Mouse (Mus musculus) heart, adult 18-20 months (tissue): Measurements from ENCODE around the gene Pecam1. TPM values are rescaled to one million over a fixed set of nuclear protein-coding genes. Genes with fewer than 3 reads are reported as not detected.
"Not testable (repeated sequence)": the region's sequence is repeated elsewhere in the genome, so short reads cannot be mapped to it uniquely, and the experiment has no call there.

ENCODE experiments used
- DNase-seq, 2 experiments: peaks; one replicate each; pipeline ENCODE4 v3.0.0; 2021 to 2022; ENCODE audit warnings: mixed read lengths in 1 of 2
- long read RNA-seq, 2 experiments: library from polyadenylated mRNA; stranded (forward); transcript quantifications; one replicate each; pipeline ENCODE4 v2.0.0; 2021
- total RNA-seq, 2 experiments: library from RNA; stranded (reverse); gene quantifications; 2 replicates each; pipeline ENCODE4 v1.2.3; 2021

Pecam1 gene
- 100 to 1,000 TPM in 1 of 2 experiments, 10 to 100 TPM in 1; 91.5 to 105 TPM for total RNA-seq
- long read RNA-seq, experiment 1, transcript Pecam1-203 (14 exons, 3,233 nt) = minor isoform, 8 of 40 reads
- long read RNA-seq, experiment 1, transcript Pecam1-204 (16 exons, 3,441 nt) = major isoform, 11 of 40 reads
- long read RNA-seq, experiment 1, partial matches to known transcripts = 7 of 40 reads
- long read RNA-seq, experiment 1, other reads (novel, unspliced or antisense) = 10 of 40 reads
- long read RNA-seq, experiment 2, partial matches to known transcripts = 2 of 22 reads
- long read RNA-seq, experiment 2, other reads (novel, unspliced or antisense) = 10 of 22 reads

DNA sequence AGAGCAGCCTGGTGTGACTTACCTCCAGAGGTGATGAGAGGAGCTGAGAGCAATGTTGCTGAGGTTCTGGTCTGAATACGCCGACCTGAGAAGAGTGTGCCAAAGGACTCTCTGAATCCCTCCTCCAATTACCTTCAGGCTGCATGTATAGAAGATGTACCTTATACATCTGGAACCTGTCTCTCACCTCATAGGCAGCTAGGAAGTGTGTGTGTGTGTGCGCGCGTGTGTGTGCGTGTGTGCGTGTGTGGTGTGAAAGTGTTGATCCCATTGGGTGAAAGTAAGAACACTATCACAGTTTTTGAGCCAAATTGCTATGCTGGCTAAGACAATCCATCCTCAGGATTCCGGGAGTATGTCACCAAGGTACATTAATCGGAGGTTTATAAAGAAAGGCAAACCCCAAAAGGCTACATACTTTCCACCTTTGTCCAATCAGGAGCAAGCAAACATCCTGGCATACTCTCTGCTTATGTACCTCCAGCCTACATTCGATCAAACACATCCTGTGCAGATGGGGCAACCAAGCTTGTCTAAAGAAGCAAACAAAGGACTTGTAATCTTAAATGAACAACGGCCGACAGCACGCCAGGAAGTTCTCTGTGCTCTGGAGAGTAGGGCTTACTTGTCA is at the start of gene Pecam1:
Gene Pecam1 (minus strand): TSS at position 508 of the 631 bp plus-strand sequence.
- DNase-seq = no peak

DNA sequence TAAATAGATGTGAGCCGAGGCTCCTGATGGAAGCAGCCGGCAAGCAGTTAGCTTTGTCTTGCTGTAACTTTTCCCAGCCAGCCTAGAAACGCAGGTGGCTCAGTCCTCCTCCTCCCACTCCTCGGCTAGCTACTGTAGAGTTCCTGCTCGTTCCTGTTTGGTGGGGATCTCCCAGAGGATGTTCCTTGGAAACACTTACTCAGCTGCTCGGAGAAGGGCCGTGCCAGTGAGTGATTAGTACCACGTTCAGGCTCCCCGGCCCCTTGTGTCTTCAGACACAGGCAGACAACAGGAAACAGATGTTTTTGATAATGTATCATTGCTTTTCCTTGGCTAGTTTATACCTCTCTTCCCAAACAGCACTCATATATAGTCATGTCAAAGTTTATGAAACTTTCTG is 45.3 kb upstream of the Pecam1 start:
- DNase-seq = no peak

DNA sequence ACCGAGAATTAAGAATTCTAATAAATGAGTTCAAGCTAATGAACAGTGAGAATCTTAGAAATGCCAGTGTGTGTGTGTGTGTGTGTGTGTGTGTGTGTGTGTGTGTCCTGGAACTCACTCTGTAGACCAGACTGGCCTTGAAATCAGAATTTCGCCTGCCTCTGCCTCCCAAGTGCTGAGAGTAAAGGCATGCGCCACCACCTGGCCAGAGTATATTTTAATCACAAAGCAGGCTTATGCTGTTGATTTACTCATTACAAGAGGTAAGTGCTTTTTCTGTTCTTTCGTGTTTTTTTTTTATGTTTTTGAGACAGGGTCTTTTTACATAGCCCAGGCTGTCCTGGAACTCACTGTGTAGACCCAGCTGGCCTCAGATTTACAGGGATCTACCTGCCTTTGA is 43.4 kb upstream of the Pecam1 start:
- DNase-seq = no peak

DNA sequence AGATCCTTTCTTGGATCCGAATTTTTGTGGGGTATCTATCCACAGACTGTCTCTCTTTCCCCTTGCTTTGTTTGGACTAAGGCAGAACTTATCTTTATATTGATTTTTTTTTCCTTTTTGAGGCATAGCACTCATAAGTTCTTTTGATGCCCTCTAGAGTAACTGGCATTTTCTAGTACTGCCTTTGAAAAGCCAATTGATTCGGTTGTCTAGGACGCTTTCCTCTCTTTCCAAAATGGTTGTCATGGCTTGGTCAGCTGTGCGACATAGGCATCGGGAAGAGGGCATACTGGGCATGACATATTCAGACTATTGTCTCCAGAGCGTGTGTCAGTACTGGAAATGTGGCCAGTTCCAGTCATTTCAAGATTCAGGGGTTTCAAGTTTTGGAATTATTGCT is 39.2 kb upstream of the Pecam1 start:
- DNase-seq = no peak

DNA sequence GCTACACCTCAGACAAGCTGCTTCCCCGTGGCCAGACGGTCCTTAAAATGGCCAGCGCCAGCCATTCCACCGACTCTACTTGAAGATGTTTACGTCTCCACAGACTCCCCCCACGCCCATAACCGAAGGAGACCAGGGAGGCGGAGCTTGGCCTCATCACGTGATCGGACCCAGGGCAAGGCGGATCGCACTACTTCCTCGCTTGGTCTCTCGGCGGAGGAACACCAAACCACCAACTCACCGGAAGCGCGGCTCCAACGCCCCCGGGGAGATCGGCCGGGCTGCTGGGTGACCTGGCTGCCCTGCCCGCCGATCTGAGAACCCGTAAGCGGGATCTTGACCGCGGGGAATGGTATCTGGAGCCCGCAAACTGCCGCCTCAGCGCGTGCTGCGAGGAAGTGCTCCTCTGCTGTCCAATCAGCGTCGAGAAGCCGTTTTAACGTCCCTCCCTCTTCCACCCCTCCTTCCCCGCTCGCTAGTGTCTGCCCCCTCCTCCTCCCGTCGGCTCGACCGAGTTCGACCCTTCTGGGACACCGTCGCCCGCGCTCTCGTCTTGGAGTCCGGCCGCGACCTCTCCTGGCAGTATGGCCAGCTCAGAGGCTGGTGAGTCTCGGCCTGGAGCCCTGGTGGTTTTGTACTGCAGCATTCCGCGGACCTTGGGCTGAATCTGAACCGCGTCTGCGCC is 38.5 kb upstream of the Pecam1 start, which contains the start of the genes Ddx5 and Cep95:
Gene Ddx5 (minus strand): TSS at position 411 of the 685 bp plus-strand sequence.
Gene Cep95 (plus strand): TSS at position 478 of the 685 bp plus-strand sequence.
- peak; percentile 94 to 98 for DNase-seq

DNA sequence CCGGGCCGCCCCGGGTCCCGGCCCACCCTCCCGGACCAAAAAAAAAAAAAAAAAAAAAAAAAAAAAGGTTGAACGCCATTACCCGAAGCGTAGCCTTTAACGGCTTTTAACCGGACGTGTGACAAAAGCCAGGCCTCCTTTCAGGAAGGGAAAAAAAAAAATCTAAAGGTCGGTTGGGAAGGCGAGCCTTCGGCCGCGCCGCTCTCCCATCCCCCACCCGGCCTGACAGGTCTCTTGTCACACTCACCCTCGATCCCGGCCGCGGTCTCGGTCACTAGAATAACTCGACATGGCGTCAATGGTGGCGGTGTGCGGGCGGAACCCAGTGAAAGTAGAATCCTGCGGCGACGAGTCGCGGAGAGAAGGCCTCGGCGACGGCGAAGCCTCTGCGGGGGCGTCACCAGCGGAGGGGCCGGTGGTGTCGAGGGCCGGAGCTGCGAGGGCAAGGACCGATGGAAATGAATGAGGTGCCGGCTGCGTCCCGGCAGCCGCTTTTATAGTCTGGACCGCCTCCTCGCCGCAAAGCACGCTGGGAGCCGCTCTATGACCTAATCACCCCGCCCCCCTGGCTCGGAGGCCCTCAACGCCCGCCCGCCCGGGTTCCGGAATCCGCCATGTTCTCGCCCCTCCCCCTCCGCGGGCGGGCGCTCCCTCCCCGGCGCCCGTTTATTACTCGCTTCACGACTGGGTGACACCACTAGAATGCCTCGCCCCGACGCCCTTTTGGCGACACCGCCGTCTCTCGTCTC is 37.8 kb upstream of the Pecam1 start:
- DNase-seq = peak; percentile 98 to 99

DNA sequence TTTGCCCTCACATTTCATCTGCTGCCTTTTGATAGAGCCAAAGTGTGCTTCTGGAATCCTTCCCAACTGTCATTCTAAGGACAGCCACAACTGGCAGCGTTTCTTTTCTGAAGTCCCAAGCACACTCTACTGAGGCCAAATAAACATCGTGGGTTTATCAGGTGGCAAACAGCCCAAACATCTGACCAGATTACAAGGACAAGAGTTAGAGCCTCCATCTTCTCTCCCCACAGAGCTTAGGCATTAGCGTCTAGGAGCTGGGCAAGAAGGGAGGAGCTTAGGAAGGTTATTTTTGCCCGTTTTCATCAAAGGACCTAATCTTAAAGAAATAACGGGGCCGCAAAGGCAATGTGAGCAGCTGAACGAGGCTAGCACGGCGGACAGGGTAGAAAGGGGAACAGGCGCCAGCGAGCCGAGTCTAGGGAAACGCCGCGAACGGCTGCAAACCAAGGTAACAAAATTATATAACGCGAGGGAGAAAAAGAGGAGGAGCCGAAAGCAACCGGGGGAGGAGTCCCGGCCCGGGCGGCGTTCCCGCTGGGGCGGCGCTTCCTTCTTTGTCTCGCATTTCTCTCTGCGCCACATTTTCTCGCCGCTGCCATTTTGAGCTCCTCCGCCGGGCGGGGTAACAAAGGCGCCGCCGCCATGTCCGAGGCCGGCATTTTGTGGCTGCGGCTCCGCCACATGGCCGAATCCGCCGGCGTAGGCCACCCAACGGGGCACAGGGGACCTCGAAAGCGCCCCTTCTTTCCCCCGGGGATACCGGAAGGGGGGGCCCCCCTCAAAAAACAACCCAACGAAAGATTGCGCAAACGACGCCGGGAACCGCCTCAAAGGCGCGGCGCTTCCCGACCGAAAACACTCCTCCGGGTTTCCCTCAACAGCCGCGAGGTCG is 37.0 kb upstream of the Pecam1 start:
- DNase-seq = peak; percentile 93 to 95

DNA sequence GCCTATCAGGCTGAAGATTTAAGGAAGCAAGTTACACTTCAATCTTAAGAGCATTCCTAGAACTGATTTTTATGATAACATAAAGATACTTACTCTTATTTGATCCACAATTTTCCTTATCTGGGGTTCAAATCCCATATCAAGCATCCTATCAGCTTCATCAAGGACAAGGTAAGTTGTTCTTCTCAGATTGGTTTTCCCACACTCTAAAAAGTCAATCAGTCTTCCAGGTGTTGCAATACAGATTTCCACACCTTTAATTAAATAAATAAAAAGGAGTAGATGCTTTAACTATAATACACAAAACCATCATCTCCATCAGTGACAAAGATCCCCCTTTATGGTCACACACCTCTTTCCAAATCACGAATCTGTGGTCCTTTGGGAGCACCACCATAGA is 34.6 kb upstream of the Pecam1 start:
- no peak for DNase-seq

DNA sequence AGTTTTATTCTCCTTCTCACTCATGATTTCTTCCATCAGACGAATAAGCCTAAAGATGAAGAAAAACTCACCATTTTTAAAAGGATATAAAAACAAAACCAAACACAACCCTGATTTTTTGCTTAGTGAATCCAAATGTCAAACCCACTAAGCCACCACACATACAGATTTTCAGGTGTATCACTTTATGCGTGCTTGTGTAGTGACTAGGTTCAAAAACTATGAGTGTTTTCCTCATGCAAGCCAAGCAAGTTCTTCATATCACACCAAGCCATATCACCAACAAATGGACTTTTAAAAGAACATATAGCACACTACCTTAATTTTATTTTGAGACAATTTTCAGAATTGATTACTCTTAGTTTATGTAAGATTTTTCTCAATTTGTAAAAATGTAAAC is 34.0 kb upstream of the Pecam1 start:
- DNase-seq = no peak

DNA sequence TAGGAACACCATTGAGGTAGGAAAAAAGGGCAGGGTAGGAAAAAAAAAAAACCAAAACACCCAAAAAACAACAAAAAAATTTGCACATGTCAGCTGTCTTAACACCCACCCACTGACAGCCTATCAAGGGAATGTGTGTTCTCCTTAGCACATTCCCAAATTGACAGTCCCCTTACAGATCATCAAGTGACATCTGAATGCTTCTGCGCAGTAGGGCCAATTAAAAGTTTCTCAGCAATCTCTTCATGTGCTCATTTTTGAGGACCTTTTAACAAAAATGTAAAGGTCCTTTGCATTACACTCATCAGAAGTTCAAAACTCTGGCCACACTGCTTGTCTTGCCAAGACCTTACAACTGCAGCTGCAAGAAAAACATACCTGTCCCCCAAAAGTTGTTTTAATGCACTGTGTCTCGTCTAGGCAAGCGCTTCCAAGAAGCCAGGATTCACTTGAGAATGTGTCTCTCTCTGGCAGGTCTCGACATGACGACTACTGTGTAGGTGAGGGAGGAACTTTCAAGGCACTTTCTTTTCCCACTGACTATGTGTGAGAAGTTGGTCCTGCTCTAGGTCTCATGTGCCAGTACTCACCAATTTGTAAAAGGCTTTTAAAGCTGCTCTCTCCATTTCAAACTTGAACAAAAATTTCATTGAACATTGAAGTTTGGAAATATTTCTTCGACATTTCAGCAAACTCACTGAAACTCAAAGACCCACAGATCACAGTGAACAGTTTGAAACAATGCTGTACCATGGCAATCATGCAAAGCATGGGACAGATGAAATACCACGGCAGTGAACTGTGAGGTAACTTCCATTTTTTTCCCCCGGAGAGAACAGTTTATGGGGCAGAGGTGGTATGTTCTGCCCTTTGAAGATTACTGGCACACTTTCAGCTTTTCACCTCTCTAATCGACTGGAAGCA is 32.7 kb upstream of the Pecam1 start:
- no peak for DNase-seq

DNA sequence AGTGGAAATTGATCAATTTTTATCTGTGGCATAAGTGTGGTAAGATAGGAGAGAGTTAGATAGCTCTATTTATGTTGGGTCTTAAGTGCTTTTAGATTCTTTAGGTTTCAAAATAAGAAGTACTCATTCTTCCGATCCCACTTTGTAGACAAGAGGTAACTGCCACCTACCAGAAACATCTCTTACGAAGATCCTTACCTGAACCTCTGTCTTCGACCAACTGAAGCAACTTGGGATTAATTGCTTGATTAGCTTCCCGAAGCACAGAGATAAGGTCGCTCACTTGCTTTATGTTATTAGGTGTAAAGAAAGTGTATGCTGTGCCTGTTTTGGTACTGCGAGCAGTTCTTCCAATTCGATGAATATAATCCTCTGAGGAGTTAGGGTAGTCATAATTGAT is 31.8 kb upstream of the Pecam1 start:
- not testable (repeated sequence) for DNase-seq

DNA sequence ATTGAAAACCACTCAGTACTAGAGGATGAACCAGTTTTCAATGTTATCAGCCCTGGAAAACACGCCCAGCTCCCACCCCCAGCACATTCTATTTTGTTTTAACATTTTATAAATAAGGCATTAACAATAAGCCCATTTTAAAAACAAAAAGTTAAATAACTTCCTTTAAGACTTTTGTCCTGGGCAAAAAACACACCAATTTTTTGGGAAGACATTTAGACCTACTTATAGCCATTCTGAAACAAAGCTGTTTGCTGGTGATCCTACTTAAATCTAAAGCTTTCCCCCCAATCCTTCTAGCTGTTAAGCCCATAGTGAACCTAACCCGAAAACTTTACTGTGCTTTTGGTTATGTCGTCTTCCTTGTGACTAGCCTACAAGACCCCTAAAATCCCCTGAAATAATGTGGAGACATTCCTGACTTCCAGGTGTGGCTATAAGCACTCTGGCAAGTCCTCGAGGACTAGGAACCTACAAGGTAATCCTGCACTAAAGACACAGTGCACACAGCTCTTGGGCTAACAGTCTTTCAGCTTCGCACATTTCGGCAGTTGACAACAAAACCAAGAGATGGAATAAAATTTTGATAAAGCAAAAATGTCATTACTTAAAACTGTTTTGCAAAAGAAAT is 30.3 kb upstream of the Pecam1 start:
- DNase-seq = no peak

DNA sequence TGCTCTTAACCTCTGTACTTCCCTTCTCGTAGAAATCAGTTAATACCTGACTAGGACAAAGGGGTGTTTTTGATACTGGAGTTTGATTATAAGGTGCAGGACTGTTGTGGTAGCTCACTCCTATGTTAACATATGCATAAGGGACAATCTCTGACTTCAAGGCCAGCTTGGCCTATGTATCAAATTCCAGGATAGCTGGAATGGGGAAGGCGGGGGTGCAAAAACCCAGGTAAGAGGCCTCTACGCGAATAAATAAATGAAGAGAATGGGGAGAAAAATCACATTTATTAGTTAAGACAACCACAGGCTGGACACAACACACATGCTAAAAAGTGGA is 29.6 kb upstream of the Pecam1 start:
- peak in 1 of 2 experiments; percentile 33 for DNase-seq

DNA sequence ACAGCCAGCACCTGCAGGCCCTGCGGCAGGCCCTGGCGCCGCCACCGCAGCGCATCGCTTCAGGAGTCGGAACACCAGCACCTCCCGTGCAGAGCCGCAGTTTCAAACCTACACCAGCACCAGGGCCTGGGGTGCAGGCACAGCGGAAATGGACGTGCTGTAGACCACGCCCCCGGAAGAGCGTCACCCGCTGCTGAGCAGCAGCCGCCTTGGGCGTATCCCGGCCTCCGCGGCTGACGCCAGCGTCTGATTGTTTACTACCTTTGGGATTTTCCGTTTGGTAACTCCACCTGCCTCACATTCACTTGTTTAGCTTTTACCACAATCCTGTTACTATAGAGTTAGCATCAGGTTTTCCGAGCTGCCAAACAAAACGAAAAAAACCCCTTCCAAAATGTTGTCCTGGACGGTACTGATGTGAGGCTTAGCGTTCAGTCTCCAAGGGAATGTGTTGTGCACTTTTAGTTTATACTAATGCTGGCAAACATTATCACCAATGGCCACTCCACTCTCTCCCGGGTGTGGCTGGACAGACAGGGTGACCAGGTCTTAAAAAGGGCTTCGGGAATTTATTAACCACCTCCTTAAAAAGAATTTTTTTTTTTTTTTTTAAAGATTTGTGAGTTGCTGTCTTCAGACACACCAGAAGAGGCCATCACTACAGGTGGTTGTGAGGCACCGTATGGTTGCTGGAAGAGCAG is 29.1 kb upstream of the Pecam1 start, which contains the start of gene Polg2:
Gene Polg2 (minus strand): TSS at position 150 of the 701 bp plus-strand sequence.
- peak; percentile 93 to 95 for DNase-seq

DNA sequence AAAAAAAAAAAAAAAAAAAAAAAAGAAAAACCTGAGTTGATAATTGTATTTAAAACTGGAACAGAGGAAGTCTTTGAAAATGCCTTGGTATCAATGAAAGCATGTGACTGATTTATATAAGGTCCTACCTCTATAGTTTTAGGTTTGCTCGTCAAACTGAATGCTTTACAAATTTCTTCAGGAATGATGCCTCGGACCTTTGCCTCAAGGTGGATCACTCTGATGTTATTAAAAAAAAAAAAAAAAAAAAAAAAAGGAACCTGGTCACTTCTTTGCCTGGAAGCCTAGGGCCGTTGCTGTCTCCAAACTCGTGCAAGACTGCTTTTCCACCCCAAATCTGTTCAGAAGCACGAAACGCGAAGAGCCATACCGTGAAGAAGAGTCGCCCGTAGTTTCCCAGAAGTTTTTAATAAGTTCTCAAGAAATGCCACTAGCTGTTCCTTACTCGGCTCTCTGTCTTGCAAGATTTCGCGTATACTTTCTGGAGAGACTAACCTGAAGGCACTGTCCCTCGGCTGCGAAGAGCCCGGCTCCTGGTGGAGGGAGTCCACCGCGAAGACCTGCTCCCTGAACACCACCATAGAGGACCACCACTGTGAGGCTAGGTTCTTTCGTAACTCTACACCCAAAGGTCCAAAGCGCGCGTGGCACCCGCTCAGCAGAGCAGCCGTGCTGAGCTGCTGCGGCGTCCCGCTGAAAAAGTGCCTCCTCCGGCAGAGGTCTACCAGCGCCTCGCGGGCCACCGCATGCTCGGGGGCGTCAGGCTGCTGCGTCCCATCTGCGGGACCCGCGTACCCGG is 28.4 kb upstream of the Pecam1 start:
- DNase-seq = no peak

DNA sequence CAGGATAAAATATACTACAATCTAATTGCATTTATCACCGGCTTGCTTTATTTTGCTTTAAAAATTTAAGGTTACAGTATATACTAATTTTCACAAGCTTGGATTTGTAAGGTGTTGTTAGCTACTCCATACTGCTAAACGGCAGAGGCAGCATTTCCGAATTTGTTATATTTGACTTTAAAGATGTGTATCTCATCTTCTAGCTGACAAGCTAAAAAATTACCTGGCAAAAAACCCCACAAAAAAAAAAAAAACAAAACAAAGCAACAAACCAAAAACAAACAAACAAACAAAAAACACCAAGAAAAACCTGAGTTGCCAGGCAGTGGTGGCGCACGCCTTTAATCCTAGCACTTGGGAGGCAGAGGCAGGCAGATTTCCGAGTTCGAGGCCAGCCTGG is 27.7 kb upstream of the Pecam1 start:
- DNase-seq = no peak

DNA sequence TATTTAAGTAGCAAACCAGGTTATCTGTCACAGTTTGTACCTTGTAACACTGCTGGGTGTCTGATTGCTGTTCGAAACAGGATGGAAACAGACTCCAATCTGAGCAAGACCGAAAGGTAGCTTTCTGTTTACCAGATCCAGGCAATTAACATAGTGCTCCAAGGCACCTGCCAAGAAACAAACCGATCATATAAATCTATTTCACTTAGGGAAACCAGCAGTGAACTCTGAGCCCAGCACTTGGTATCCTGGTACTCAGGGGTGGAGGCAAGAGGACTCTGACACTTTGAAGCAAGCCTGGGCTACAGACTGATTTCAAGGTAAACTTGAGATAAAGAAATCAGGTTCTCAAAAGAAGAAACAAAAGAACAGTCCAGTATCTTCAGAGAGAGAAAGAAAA is 27.0 kb upstream of the Pecam1 start:
- no peak for DNase-seq

DNA sequence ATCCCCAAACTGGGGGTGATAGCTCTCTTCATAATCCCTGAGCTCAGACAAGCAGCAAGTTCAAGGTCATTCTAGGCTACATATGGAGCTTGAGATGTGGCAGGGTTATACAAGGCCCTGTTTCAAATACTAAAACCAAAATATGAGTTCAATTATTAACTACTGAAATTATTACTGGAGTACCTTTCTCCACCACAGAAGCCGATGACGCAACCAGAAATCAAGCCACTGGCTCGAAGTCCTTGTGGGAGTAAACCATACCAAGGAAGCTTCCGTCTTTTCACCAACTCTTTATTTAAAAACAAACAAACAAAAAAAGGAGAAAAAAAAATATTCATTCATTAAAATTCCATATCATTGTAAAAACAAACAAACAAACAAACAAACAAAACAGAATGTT is 26.5 kb upstream of the Pecam1 start:
- DNase-seq = no peak
